Comparison of ENCODE assay signal across 8 mouse cellular contexts in the genomic region with DNA sequence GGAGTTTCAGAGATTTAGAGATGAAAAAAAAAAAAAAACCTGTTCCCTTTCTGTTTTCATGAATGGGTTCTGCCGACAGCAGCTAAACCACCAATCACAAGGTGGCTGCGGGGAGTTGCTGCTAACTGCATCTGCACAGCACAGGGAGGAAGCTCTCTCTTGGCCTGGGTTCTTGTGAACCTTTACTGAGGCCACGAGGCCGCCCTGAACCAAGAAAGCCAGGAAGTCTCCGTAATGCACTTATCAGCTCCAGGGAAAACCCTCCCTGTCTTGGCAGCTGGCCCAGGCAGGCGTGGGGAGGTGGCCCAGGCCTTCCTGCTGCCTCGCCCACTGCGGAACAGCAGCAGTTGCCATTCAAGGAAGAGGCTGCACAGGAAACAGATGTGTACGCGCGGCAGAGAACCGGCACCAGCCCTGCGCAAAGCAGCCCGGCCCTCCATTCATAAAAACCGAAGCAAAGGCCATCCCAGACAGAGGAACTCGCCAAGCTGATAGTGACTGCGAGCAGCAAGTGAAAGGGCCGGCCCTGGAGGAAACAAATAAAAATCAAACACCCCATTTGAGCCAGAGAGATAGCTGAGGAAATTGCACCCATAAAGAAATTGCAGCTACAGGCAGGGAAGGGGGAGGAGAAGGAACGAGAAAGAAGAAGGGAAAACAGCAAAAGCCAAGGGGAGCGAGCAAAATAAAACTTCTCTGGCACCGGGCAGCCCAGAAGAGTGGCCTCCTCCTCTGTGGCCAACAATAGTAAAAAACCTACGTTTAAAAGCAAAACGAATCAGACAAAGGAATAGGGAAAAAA.
A peak's percentile ranks its signal among the peaks of the same experiment; 100 is the strongest.
DNase-seq lines count a peak whose midpoint lies in the region; ATAC-seq and TF ChIP-seq lines count a peak whose summit lies in the region.

No protein-coding gene starts in this region.

- H3K36me3 ChIP-seq in ES-E14 (ENCODE audit: control insufficient read depth, insufficient read depth, low read length, poor library complexity, severe bottlenecking) = no peaks in the 10 kb centered on the region
- no peaks in the 10 kb centered on the region for H3K36me3 ChIP-seq in lung, postnatal 0 days (ENCODE audit: insufficient read depth, low read length)

- TF ChIP-seq CTCF in lung, postnatal 0 days (IDR thresholded peaks at IDR 0.05) = no peak

- no peak overlapping the region for H3K27ac ChIP-seq in ES-E14 (ENCODE audit: insufficient read depth, low read depth, low read length, poor library complexity, severe bottlenecking)
- H3K27ac ChIP-seq in lung, postnatal 0 days (ENCODE audit: low read length) = peak overlapping the region; percentile 32; the same call in 1 of the 2 replicates

- 0 out of 4 replicates have a peak, but pooled peaks cover 0 to 3% of the 10 kb centered on the region in 2 experiments for H3K4me1 ChIP-seq in ES-E14 (ENCODE audit: control insufficient read depth in 2 of 2, insufficient read depth in 2 of 2, low read length in 2 of 2, poor library complexity in 1 of 2)
- peaks cover 7% of the 10 kb centered on the region; the same call in 1 of the 2 replicates for H3K4me1 ChIP-seq in lung, postnatal 0 days (ENCODE audit: insufficient read depth, low read depth, low read length)

- ATAC-seq in lung, postnatal 0 days = peak; percentile 97

- in situ Hi-C loops in ES-E14 (cut with MboI; ENCODE audit: low sequenced_read_pairs in 2 of 2, unreplicated experiment in 2 of 2) = no loop called here

- H3K27me3 ChIP-seq in lung, postnatal 0 days (replicated peaks; ENCODE audit: insufficient read depth, low read length) = no peaks in the 10 kb centered on the region

- H3K4me2 ChIP-seq in lung, postnatal 0 days (replicated peaks; ENCODE audit: low read depth, low read length) = peak overlapping the region; percentile 43

- 2% methylated on average over 23 of the region's 23 CpGs for WGBS in lung, postnatal 0 days

- H3K9me3 ChIP-seq in ES-E14 (ENCODE audit: control insufficient read depth, insufficient read depth, low read depth, low read length) = no peaks in the 10 kb centered on the region
- no peaks in the 10 kb centered on the region for H3K9me3 ChIP-seq in lung, postnatal 0 days (ENCODE audit: low read length)

- peak; percentile 93 for TF ChIP-seq EP300 in lung, postnatal 0 days (IDR thresholded peaks at IDR 0.05)

- DNase-seq in ES-E14 (ENCODE audit: low read depth, low spot score) = no peak
- DNase-seq in c-Kit-positive CD71-negative TER-119-negative erythroid progenitor cells, embryonic 14.5 days (ENCODE audit: low read depth) = peak; percentile 77
- DNase-seq in forelimb bud, embryonic 11.5 days (ENCODE audit: low read depth, low spot score) = peak; percentile 78
- DNase-seq in heart, postnatal 4 days = peak; percentile 97
- peak; percentile 74 for DNase-seq in layer of hippocampus, adult 9-11 months
- DNase-seq in lung, postnatal 0 days (ENCODE audit: low spot score) = peak; percentile 97
- peak; percentile 93 for DNase-seq in ovary, adult 18-20 months (ENCODE audit: low spot score)
- peak; percentile 67 to 71 for DNase-seq in thymus, postnatal 10 days (ENCODE audit: low spot score in 2 of 2)

- peak overlapping the region; percentile 10 to 38; a peak in 3 of 4 replicates for H3K4me3 ChIP-seq in ES-E14 (ENCODE audit: insufficient read depth in 1 of 2, low read depth in 1 of 2, low read length in 2 of 2, poor library complexity in 1 of 2, severe bottlenecking in 1 of 2)
- peak overlapping the region; percentile 2; the same call in 1 of the 2 replicates for H3K4me3 ChIP-seq in lung, postnatal 0 days (ENCODE audit: low read depth, low read length)

- H3K9ac ChIP-seq in ES-E14 (ENCODE audit: insufficient read depth, low read depth, low read length, poor library complexity, severe bottlenecking) = 0 out of 2 replicates have a peak overlapping the region, but pooled peaks have one; percentile 9
- H3K9ac ChIP-seq in lung, postnatal 0 days (replicated peaks; ENCODE audit: low read depth) = 0 out of 2 replicates have a peak overlapping the region, but pooled peaks have one; percentile 12

TF ChIP-seq in ES-E14, 5 proteins besides CTCF, POLR2A, EP300 and RAD21:
- TF ChIP-seq ZNF384 (IDR thresholded peaks at IDR 0.05; ENCODE audit: low read depth, low read length) = peak; percentile 61
- no peak for TF ChIP-seq ZC3H11A (IDR thresholded peaks at IDR 0.05; ENCODE audit: borderline replicate concordance, low read depth, low read length)
TF ChIP-seq in ES-E14: peak in this region for 1.
